Mouse (Mus musculus): ENCODE data around the gene Gmds.

Gene Gmds

GRCm38 (mm10) chr13:31792480-31793132 is 545.9 kb downstream of the Gmds start:
- DNase-seq (ENCODE audit: low spot score in 2 of 2), result peak in 1 of 2 experiments; percentile 68

GRCm38 (mm10) chr13:31784757-31785156 is 553.8 kb downstream of the Gmds start:
- no peak for DNase-seq (ENCODE audit: low spot score in 2 of 2)

GRCm38 (mm10) chr13:31782063-31782462 is 556.5 kb downstream of the Gmds start:
- DNase-seq (ENCODE audit: low spot score in 2 of 2), result no peak

GRCm38 (mm10) chr13:31780299-31780698 is 558.2 kb downstream of the Gmds start:
- no peak for DNase-seq (ENCODE audit: low spot score in 2 of 2)

- no peak for DNase-seq (ENCODE audit: low spot score in 2 of 2)
Observed at GRCm38 (mm10) chr13:31779281-31779981, 559.1 kb downstream of the Gmds start.

GRCm38 (mm10) chr13:31775762-31776161 is 562.8 kb downstream of the Gmds start:
- DNase-seq (ENCODE audit: low spot score in 2 of 2), result no peak

- no peak for DNase-seq (ENCODE audit: low spot score in 2 of 2)
Observed at GRCm38 (mm10) chr13:31772882-31773281, 565.7 kb downstream of the Gmds start.

All from spleen, postnatal 4 days (tissue).